Mouse (Mus musculus) ovary, postnatal 36 days (tissue): ENCODE measurements around the gene Dcaf12.

Source experiments
- DNase-seq: peaks from one replicate; pipeline ENCODE4 v3.0.0; 2022; ENCODE audit warnings: low spot score, mixed read lengths

Dcaf12 gene

DNA sequence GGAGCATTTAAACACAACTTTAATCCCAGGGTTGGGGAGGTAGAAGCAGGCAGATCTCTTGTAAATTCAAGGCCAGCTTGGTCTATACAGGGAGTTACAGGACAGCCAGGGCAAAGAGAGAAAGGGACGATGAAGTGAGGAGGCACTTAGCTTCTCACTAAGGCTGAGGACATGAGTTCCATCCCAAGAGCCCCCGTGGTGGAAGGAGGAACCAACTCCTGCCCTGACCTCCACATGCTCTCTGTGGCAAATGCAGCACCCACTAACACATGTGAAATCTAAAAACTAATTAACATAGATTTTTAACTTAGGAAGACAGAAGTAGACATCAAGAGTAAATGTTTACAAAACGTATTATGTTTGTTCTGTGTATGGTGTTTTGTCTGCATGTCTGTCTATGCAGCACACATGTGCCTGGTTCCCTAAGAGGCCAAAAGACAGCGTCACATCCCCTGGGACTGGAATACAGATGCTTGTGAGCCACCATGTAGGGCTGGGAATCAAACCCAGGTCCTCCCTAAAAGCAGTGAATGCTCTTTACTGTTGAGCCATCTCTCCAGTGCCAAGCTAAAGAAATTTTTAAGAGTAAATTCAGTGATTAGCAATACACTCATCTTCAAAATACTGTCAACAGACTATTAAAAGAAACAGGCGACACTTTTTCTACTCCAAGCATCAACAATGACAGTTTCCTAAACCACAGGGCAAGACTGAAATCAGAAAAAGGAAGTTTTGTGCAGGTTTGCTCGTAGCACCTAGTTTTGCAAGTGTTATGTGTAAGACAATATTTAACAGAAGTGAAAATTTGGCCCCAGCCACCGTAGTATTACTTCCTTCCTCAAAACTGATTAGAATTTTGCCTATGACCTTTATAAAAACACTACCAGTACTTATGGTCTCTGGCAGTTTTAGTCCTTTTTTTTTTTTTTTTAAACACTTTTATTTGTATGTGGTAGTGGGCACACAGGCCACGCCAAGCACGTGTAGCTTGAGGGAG lies 3.8 kb downstream of the Dcaf12 start:
- DNase-seq: no peak

DNA sequence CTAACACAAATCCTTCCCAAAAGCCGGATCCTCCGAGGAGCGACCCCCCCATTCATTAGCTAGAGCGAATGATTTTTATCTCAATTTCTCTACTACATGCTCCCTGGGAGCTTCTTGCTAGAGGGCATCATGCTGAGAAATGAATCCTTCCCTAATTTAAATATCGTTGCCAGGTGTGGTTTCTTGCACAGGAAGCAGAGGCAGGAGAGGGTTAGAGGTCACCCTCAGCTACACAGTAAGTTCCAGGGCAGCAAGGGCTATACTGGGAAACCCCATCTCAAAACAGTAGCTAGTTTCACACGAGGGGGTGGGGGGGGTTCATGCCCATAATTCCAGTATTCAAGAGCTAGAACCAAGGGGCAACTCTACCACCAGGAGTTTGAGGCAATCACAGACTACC lies 7.3 kb downstream of the Dcaf12 start:
- DNase-seq: no peak

DNA sequence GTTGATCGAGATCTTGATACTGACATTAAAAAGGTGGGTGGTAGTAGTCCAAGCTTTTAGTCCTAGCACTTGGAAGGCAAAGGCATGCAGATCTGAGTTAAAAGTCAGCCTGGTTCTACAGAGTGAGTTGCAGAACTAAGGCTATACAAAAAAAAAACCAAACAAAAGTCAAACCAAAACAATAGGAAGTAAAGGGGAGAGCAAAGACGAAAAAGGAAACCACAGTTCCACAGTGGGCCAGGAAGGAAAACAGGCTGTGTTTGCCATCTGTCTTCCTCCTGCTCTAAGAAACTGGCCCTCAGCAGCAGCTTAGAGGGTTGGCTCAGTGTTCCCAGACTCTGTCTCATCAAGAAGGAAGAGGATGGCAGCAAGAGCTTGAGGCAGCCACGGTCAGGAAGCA lies 10.4 kb downstream of the Dcaf12 start:
- DNase-seq: no peak

DNA sequence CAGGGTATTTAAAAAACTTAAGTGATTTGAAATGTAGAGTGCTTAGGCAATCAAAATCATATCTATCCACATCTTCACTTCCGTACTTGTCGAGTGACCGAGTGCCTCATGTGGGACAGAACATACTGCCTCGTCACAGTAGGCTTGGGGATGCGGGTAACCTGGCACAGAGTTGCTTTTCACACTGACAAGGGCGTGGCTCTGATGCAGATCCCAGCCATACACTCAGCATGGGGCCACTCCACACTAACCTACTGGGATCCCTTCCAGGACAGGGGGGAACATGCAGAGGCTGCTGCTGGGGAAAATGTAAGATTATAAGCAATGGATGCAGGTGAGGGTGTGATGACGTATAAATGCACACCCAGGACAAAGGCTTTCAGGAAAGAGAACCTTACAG lies 11.0 kb downstream of the Dcaf12 start:
- no peak for DNase-seq

DNA sequence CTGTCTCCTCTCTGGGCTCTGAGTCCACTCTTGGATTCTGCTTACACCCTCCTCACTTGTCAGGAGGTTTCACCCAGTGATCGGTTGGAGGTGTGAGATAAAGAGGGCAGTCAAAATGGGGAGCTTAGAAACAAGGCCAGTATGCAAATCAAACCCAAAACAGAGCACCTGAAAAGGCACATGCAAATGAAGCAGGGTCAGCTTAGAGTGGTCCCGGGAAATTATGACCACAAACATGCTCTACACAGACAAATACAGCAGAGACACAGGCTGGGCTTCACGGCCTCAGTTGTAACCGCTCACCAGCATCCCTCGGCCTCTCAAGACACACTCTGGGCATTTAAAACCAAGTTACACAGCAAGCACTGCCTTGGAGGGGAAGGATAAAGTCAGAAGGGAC lies 15.7 kb downstream of the Dcaf12 start:
- no peak for DNase-seq

DNA sequence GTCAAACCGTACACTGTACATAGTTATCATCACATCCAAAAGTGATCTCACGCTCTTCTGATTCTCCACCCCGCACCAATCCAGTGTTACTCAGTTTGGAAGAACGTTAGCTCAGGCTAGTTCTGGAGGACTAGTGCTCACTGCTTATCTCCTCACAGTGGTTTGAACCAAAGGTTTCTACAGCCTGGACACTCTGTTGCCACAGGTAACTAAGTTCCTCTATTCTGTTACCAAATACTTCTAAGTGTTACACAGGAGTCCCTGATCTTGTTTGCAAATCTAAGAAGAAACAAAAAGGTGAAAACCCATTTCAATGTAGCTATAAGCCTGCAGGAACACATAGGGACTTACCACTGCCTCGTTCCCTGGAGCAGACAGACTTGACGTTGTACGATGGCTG lies 18.7 kb downstream of the Dcaf12 start:
- no peak for DNase-seq

DNA sequence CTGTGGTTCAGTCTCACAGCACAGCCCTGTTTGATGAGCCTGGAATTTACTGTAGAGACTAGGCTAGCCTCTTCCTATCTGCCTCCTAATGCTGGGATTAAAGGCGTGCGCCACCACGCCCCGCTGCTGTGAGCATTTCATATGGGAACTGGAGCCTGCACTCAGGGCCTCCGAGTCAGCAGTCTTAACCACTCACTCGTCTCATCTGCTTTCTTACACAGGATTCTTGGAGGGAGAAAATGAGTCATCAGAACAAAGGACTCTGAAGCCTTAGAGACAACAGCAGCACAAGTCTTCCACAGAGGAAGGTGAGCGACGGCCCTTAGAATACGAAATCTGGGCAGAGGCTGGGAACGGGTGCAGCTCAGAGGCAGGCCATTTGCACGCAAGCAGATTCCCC lies 19.2 kb downstream of the Dcaf12 start:
- DNase-seq: no peak

DNA sequence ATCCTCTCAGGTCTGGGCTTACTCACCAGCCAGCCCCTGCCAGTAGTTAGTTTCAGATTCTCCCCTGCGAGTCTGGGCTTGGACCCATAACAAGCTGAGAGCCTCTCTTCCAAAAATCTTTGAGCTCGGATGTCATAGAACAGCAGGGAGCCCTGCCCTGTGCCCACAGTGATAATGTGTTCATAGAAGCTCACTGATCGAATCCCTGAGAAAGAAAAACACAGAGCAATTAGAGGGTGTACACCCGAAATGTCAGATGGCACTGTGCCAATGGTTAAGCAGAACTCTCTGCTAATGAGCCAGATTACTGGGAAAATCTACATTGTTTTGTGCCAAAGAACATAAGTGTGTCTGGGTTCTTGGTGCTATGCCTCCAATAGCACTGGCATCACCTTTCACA lies 20.8 kb downstream of the Dcaf12 start:
- DNase-seq: no peak

DNA sequence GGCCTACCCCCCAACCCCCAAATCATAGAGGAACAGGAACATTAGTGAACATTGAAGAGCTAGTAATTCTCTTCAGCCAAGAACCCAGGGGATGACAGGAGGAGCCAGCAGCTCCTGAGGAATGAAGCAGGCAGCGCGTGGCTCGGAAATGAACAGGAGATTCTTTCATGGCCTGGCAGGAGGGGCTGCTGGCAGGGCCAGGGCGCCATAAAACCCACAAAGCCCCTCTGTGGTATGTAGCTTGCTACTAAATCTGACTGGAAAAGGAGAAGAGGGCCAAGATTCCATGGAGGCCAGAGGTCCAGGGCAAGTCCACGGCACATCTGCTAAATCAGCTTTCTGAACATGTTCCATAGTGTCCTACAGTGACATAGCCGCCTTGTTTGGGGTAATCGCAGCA lies 24.9 kb downstream of the Dcaf12 start:
- DNase-seq: no peak

DNA sequence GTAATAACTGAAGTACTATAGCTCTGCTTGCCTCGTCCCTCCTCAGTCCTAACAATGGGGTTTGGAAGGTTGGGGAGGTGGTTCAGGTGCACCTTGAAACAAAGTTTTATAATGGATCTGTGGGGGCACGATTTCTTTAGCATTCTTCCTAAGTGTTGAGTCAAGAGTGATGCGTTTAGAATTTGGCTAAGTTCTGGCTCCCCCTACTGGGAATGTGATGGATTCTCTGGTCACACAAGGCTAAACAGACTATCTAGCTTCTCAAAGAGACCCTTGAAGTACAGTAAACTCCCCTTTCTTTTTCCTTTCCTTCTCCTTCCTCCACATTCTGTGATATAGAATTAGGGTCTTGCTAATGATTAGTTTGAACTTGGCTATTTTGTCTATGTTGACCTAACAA lies 28.3 kb downstream of the Dcaf12 start:
- DNase-seq: no peak

DNA sequence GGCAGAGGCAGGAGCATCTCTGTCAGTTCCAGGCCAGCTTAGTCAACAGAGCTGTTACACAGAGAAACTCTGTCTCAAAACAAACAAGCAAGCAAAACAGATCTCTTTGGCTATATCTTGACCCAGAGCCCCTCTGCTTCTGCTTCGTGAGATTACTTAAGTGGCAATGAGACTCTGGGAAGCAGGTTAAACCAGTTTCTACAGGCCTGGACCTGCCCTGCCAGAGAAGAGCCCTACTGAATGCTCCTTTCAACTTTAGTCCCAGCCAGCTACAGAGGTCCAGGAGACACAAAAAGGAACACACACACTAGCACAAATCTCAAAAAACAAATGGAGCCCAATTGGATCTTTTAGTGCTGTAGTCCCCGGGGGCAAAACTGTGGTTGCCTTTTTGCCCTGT lies 30.6 kb downstream of the Dcaf12 start:
- DNase-seq: no peak

DNA sequence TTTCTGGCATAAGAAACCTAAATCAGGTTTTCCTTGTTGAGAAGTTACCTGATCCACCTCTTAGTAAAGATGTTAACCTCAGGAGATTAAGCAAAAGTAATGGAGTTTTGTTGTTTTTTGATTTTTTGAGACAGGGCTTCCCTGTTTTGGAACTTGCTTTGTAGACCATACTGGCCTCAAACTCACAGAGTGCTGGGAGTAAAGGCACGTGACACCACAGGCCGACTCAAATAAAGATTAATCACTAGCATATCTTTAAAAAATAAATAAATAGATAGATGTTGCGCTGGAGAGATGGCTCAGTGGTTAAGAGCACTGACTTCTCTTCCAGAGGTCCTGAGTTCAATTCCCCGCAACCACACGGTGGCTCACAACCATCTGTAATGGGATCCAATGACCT lies 38.8 kb downstream of the Dcaf12 start:
- DNase-seq: no peak

DNA sequence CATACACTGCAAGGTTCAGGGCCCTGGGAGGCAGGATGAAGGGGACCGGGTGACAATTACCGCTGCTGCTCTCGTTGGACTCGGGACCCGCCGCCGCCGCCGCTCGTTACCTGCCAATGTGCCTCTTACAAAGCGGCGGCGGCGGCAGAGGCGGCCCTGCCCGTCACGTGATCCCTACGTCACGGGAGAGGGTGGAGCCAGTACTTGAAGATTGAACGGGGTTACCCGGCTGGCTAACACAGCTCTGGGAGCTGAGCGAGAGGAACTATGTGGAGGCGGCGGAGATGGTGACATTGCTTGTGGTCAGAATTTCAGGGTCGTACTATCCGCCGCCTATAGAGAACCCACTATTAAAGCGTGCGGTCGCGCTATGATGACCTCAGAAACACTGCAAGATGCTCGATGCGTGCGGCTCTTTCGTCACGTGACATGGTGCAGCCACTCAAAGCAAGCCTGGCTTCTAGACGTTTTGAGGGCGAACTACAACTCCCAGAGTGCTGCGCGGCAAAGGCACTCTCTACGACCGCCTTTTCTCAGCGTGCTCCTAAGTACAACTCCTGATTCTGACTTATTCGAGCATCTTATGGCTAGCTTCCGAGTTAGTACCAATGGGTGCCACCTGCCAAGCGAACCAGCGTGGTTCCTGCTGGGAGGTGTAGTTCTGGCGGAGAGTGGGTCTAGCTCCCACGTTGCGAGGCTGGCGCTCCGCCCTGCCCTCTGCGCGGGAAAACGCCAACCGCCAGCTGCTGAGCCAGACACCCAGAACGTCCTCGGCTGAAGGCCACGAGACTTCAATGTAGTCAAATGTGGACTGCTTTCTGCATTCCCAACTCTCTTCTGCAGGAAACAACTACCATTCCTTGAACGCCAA lies 39.5 kb downstream of the Dcaf12 start, which contains the start of gene Ubap2:
Gene Ubap2, minus strand, starts transcription at position 165 of the 871 bp plus-strand sequence.
- DNase-seq: peak; percentile 92

DNA sequence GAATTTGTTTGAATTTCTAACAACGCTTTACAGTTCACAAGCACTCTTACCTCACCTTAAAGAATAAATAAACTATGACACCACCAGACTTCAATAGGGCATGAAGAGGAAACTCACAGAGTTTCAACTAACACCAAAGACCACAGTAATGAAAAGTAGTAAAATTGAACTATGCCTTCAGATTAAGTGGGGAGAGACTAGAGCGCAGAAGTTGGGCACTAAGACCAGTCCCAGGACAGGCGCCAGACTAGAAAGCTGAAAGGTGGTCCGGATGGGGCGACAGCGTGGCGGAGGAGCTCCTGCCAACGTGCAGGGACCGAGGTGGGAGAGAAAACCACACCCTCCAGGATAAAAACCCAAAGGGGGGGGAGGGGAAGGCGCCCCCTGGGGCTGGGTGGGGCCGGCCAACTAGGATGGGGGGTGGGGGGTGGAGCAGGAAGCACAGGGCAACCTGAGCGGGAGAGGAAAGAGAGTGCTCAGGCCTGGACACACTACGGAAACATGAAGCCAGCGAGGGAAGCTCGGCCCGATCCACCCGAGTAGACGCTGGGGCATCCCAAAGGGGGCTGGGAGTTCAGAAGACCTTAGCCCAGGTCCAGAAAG lies 40.2 kb downstream of the Dcaf12 start:
- no peak for DNase-seq

DNA sequence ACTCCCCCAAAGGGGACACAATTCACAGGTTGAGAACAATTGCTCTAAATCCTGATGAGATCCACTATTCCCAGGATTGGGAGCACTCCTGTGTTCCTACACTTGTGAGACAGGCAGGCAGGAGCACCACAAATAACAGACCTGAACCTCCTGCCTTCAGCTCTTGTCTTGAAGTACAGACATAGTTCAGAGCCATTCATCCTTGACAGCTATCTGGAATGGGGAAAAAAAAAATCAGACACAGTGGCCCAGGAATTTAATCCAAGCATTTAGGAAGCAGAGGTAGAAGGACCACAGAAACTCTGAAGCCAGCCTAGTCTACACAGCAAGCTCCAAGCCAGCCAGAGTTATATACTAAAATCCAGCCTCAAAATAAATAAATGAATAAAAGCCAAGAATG lies 46.6 kb downstream of the Dcaf12 start:
- DNase-seq: no peak

DNA sequence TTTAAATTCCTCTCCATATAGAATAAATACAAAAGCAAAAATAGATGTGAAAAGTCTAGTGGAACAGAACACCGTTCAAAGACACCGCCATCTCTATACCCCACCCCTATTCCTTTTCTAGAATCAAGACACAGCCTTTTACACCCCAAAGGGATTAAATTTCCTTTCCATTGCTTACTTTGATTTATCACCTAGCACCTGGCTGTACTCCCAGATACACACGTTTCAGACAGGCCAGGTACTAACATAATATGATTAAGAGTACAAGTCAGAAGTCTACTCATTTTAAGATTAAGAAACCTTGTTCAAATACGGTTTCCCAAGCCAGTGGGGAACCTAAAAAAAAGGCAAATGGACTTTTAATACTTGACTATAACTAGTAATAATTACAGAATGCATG lies 48.3 kb downstream of the Dcaf12 start:
- DNase-seq: no peak

DNA sequence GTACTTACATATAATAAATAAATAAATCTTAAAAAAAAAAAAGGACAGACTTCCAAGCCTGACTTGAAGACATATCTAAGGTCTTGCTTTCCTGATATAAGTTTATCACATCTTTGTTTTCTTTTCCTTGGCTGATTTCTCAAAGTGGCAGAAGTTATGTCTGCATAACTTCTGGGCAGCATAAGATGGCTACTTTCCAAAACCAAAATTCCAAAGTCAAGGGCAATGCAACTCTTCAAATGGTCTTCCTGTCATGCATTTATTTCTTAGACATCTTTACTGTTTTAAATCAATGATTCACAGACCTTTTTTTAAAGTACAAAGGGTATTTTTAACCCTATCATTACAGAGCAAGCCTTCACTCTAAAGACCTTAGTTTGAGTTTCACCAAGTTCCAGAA lies 54.0 kb downstream of the Dcaf12 start:
- no peak for DNase-seq

DNA sequence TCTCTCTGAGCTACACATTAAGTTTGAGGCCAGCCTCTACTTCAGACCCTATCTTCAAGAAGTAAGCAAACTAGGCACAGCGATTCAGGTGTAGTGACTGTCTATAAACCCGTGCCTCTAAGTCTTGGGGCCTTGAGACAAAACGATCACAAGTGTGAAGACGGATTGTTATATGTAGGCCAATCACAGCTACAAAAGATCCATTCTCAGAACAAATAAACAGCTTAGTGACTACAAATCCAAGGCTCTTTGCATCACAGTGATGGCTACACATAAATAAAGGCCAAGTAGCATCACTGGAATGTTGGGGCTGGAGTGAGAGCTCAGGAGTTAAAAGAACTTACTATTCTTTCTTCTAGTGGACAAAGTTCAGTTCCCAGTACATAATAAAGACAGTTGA lies 55.7 kb downstream of the Dcaf12 start:
- DNase-seq: no peak

DNA sequence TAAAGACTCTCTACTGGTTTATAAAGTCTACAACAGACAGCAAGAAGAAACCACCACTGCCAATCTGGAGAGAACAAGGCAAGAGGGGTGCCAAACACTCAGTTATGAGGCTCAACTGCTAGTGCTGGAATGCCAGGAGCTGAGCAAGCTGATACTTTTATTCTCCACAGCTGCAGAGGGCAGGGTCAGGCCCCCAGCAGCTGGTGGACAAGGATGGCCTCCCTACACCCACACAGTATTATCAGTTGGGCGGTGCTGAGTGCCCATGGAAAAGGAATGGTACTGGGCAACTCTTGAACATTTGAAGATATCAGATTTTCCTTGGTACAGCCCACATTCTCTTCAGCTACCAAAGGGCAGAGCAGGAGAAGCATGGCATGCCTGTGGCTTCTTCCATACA lies 56.9 kb downstream of the Dcaf12 start:
- DNase-seq: peak; percentile 48

DNA sequence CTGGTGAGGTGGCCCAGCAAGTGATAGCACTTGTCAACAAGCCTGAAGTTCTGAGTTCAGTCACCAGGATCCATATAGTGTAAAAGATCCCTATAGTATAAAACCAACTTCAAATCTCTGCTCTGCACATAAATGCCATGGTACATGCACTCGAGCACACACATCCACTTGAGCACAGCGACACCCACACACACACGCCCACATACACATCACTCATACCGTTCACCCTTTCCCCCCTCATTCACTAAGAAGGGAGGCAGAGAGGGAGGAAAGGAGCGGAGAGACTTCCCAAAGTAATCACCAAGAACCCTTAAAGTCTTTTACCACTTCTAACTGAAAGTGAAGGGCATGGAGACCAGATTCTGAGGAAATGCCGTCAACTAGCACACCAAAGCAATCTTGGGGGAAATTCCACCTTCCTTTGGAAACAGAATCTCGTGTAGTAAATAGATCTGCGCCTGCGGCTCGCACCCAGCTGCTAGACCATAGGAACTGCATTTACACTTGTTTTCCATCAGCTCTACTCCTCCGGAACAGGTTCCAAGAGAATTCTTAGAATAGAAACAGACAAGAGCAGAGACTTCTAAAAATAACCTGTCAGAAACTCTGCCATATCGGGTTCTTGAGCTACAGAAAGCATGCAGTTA lies 59.0 kb downstream of the Dcaf12 start:
- DNase-seq: no peak

DNA sequence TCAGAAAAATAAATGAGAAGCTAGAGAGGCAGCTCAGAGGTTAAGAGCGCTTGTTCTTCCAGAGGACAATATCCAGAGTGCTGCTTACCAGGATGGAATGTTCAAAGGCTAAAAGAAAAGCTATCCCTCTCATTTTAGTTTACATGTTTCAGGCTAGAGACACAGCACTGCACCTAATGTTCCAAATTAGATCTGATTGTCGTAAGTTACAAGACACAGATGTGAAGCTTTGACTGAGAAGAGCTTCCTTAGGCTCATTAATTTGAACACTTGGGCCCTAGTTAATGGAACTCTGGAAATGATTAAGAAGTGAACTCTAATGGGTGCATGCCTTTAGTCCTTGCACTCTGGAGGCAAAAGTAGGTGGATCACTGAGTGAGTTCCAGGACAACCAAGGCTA lies 60.9 kb downstream of the Dcaf12 start:
- no peak for DNase-seq

DNA sequence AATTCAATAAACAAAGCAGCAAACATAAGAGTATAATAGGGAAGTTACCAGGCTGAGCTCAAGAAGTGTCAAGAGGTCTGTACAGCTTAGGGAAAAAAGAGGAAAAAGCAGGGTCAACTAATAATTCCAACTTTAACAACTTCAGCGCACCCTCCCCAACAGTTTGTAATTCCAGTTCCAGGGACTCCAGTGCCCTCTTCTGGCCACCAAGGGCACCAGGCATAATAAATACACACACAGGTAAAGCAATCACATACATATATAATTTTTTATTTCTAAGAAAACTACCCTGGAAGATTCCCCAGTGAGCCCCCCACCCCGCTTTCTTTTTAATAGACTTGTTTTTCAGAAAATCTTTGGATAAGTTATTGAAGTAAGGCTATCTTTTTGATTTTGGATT lies 69.3 kb downstream of the Dcaf12 start:
- DNase-seq: no peak
